Mouse (Mus musculus) thymus, postnatal 36 days (tissue): Measurements from ENCODE around the gene Pfpl.

Source experiments
- DNase-seq, 2 experiments: peaks; one replicate each; pipeline ENCODE4 v3.0.0; 2022; ENCODE audit warnings: mixed read lengths in 2 of 2

The Pfpl gene

GRCm38 (mm10) chr19:12427605-12428004, at the start of gene Pfpl:
TSS of gene Pfpl (plus strand) at chr19:12427905.
- DNase-seq = no peak

GRCm38 (mm10) chr19:12386979-12387378, 40.7 kb upstream of the Pfpl start, which contains the start of gene Olfr1440:
TSS of gene Olfr1440 (plus strand) at chr19:12387279.
- no peak for DNase-seq

GRCm38 (mm10) chr19:12413737-12414136, 14.0 kb upstream of the Pfpl start:
- DNase-seq = no peak

- no peak for DNase-seq
Measured at GRCm38 (mm10) chr19:12417361-12417760, 10.3 kb upstream of the Pfpl start, which contains the start of gene Olfr1441. TSS of gene Olfr1441 (plus strand) at chr19:12417433.

GRCm38 (mm10) chr19:12418312-12418711, 9.4 kb upstream of the Pfpl start:
- DNase-seq = no peak

- no peak for DNase-seq
Measured at GRCm38 (mm10) chr19:12420555-12420954, 7.2 kb upstream of the Pfpl start.

GRCm38 (mm10) chr19:12421680-12422079, 6.0 kb upstream of the Pfpl start:
- no peak for DNase-seq

GRCm38 (mm10) chr19:12427101-12427500, 604 bp upstream of the Pfpl start:
- DNase-seq = no peak

GRCm38 (mm10) chr19:12433033-12433432, 5.3 kb downstream of the Pfpl start:
- no peak for DNase-seq

GRCm38 (mm10) chr19:12435011-12435416, 7.3 kb downstream of the Pfpl start:
- DNase-seq = no peak

GRCm38 (mm10) chr19:12435750-12436524, 8.2 kb downstream of the Pfpl start:
- no peak for DNase-seq

GRCm38 (mm10) chr19:12439581-12439980, 11.9 kb downstream of the Pfpl start:
- no peak for DNase-seq

- DNase-seq = no peak
Measured at GRCm38 (mm10) chr19:12440103-12440725, 12.5 kb downstream of the Pfpl start.

GRCm38 (mm10) chr19:12442560-12442959, 14.9 kb downstream of the Pfpl start:
- DNase-seq = no peak

GRCm38 (mm10) chr19:12445014-12445413, 17.3 kb downstream of the Pfpl start:
- DNase-seq = no peak

- no peak for DNase-seq
Measured at GRCm38 (mm10) chr19:12457401-12458066, 29.8 kb downstream of the Pfpl start.

- no peak for DNase-seq
Measured at GRCm38 (mm10) chr19:12459516-12459915, 31.8 kb downstream of the Pfpl start.

GRCm38 (mm10) chr19:12460282-12461249, 32.9 kb downstream of the Pfpl start, which contains the start of gene Mpeg1:
TSS of gene Mpeg1 (plus strand) at chr19:12460779.
- no peak for DNase-seq

GRCm38 (mm10) chr19:12462851-12463721, 35.4 kb downstream of the Pfpl start:
- DNase-seq = no peak

GRCm38 (mm10) chr19:12463722-12464035, 36.0 kb downstream of the Pfpl start:
- no peak for DNase-seq

GRCm38 (mm10) chr19:12464127-12464526, 36.4 kb downstream of the Pfpl start:
- no peak for DNase-seq

GRCm38 (mm10) chr19:12464674-12465073, 37.0 kb downstream of the Pfpl start:
- no peak for DNase-seq
